15 mouse cellular contexts compared by ENCODE assay signal in the genomic region with DNA sequence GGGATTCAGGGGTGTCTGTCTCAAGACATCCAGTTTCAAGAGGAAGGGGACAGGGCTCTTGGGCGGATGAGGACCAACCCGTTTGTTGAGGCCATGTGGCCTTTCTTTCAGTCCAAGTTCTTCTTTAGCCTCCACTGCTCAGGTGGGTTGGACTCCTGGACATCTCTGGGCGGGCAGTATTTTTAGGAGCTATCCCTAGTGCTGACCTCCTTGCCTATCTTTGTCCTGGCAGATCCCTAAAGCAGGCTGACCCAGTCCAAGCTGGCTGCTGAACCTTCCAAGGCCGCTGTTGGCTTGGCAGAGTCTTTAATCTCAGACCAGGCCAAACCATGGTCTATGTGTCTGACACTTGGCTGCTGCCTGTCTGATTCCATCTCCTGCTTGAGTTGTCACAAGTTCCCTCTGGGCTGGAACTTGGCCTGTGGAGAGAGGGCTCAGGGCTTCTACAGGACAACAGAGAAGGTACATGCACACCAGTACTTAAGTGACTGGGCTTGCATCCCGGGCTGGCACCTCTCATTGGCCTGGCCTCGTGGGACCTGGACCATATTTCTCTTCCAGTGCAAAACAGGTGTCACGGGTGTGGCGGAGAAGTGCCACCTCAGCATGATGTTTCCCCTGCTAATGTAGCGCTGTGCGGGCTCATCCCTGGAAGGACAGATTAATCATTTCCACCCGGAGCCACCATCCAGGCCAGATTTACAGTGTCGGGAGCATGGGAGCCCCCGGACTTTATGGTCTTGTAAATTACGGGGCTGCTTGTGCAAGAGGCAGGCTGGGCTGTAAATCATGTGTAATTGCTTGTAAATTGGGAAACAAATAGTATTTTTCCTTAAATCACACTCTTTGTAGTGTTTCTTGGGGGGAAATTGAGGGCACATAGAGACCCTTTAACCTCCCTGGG.
DNase-seq lines count a peak whose midpoint lies in the region; TF ChIP-seq lines count a peak whose summit lies in the region.
"Had no signal": no experiment of that assay in that cellular context is flagged by ENCODE, and none has a peak within 500 bp of the region (broad histone marks: within the 10 kb centered on the region; RNA-seq: fewer than 3 reads in every experiment).

No protein-coding gene starts in this region.

- H3K27me3 ChIP-seq in kidney, adult 2 months (replicated peaks; ENCODE audit: control insufficient read depth, insufficient read depth, low read length), result no peaks in the 10 kb centered on the region

- WGBS in kidney, adult 2 months, result 20% methylated on average over 14 of the region's 14 CpGs

- TF ChIP-seq CTCF in kidney, adult 2 months (conservative IDR thresholded peaks at IDR 0.05; ENCODE audit: insufficient read depth, insufficient read length, low read depth, low read length), result no peak

- TF ChIP-seq POLR2A in kidney, adult 2 months (IDR thresholded peaks at IDR 0.05; ENCODE audit: low read depth, low read length), result no peak

- H3K27ac ChIP-seq in kidney, adult 2 months (ENCODE audit: insufficient read depth, low read depth, low read length), result no peak overlapping the region
- H3K27ac ChIP-seq: heart, embryonic 15.5 days; limb, embryonic 13.5 days had no signal

- H3K36me3 ChIP-seq in kidney, adult 2 months (ENCODE audit: control insufficient read depth, insufficient read depth, low read length), result no peaks in the 10 kb centered on the region
- H3K36me3 ChIP-seq: heart, embryonic 15.5 days; limb, embryonic 13.5 days had no signal

- H3K4me3 ChIP-seq in kidney, adult 2 months (ENCODE audit: insufficient read depth, low read depth, low read length), result no peak overlapping the region
- H3K4me3 ChIP-seq: erythroblast, embryonic 14.5 days; heart, embryonic 15.5 days; limb, embryonic 13.5 days; megakaryocyte, embryonic 14.5 days; myocyte had no signal

- no peaks in the 10 kb centered on the region for H3K4me1 ChIP-seq in kidney, adult 2 months (ENCODE audit: control insufficient read depth, insufficient read depth, low read length)
- H3K4me1 ChIP-seq: heart, embryonic 15.5 days; megakaryocyte, embryonic 14.5 days had no signal

- peak; percentile 30 to 37 for DNase-seq in adrenal gland, postnatal 36 days
- DNase-seq in adrenal gland, adult 8-10 months, result no peak
- peak; percentile 3 for DNase-seq in kidney, adult 2 months
- no peak for DNase-seq in kidney, postnatal 25 days
- DNase-seq in NIH3T3 (ENCODE audit: low read depth), result peak; percentile 36
- peak; percentile 36 to 53 for DNase-seq in cerebellum, postnatal 25 days
- DNase-seq in urinary bladder, postnatal 25 days (ENCODE audit: low spot score), result no peak
- DNase-seq in frontal cortex, postnatal 14 days (ENCODE audit: low spot score in 2 of 2), result no peak
- DNase-seq: lung, adult 2 months; spleen, adult 18-20 months had no signal

Comparison
In these comparisons a context has a peak if more than half of its experiments do, and no peak if none do; other contexts are left out.
1. DNase-seq: peak in adrenal gland, postnatal 36 days (2 of 2), kidney, adult 2 months (single experiment), NIH3T3 (single experiment) and cerebellum, postnatal 25 days (2 of 2); none in adrenal gland, adult 8-10 months (single experiment), kidney, postnatal 25 days (0 of 2), urinary bladder, postnatal 25 days (single experiment) and frontal cortex, postnatal 14 days (0 of 2).